Mouse (Mus musculus): ENCODE measurements around the gene Grap2. TPM values are rescaled to one million over a fixed set of nuclear protein-coding genes. Genes with fewer than 3 reads are reported as not detected.

Grap2 gene
- total RNA-seq, 2 experiments from 2014 or later = 0.64 to 1.3 TPM

DNA sequence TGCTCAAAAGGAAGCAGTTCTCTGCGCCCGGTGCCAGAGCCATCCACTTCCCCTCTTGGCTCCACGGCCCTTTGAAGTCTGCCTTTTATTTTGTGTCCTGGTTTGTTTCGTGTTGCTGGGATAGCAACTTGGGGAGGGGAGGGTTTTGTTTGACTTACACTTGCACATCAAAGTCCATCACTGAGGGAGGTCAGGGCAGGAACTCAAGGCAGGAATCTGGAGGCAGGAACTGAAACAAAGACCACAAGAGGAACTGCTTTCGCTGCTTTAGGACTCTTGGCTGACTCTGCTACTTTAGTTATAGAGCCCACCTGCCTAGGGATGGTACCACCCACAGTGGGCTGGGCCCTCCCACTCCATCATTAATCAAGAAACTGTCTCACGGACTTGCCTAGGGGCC is 54.1 kb downstream of the Grap2 start:
- intact Hi-C loops (cut with DNase I) = no loop called here
- no peak for DNase-seq (ENCODE audit: low spot score in 2 of 2)

DNA sequence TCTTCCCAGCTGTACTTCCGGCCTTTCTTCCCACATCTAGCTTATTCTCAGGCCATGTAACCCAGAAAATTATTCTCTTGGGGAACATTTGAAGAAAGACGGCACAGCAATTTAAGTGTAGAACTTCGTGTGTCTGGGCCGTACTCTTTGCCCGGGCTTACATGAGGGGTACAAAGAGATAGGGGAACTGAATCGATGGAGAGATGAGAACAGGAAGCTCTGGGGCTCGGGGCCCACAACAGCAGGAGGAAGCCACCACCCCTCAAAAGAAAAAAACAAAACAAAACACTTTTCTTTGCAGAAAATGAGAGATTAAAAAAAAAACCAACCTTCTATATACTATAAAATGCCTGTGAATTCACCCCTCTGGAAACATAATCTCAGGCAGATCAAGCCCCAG is 57.8 kb downstream of the Grap2 start:
- intact Hi-C loops (cut with DNase I) = loop anchor here (5.0 kb wide), 4 partner anchors 93 to 268 kb away; no protein-coding TSS in a partner anchor

DNA sequence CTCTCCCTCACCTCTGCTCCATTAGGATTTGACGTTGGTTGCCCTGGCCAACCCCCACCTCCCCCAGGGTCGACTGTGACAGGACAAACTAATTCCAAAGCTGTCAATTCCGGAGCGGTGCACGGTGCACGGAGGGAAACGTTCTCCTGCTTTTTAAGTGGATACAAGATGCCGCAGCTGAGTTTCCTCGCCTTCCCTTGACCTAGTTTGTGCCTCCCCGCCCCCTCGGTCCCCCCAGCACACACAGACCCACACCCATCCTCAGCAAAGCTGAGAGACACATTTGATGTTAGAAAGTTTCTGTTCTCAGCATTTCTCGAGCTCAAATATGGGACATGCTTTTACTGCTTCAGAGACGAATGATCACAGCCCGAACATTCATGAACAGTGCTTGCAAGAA is 58.3 kb downstream of the Grap2 start:
- DNase-seq (ENCODE audit: low spot score in 2 of 2) = peak in 1 of 2 experiments; percentile 38
- intact Hi-C loops (cut with DNase I) = loop anchor here (5.0 kb wide), 4 partner anchors 93 to 268 kb away; no protein-coding TSS in a partner anchor

More for the DNA sequence above, 57.8 kb downstream of the Grap2 start:
- DNase-seq (ENCODE audit: low spot score in 2 of 2) = peak in 1 of 2 experiments; percentile 46

DNA sequence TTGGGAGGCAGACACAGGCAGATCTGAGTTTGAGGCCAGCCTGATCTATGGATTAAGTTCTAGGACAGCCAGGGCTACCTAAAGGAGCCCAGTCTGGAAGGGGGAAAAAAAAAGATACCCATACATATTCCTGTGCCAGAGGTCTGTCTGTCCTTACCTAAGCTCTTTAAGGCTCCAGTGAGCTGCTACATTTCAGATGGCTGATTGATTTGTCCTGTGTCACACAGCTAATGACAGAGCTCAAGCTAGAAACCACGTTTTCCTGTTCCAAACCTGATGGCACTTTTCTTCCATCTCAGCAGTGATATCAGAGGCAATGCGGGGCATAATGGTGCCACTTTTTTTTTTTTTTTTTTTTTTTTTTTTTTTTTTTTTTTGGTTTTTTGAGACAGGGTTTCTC is 58.9 kb downstream of the Grap2 start:
- DNase-seq (ENCODE audit: low spot score in 2 of 2) = no peak
- intact Hi-C loops (cut with DNase I) = loop anchor here (5.0 kb wide), 4 partner anchors 94 to 269 kb away; no protein-coding TSS in a partner anchor

DNA sequence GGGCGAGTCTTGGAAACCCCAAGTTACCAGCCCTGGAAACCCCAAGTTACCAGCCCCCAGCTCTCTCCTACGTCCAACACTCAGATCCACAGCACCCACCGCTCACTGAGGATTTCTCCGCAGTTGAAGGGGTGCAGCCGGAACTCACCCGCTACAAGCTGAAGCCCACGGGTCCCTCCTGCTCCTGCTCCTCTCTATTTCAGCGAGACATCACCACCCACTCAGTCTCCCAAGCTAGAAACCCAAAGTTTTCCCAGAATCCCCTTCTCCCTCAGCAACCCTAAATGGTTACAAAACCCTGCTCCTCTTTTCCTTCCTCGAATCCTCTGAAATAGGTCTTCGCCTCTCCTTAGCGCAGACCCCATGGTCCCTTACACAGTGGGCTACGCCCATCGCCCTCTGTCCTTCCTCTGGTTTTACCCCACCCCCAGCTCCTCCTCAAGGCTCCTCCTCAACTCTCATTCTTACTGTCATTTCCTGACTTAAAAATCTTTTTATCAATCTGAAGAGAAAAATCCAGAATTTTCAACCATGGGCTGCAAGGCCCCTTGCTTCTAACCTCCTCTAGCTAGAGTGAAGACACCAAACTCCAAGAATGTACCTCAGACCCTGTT is 60.0 kb downstream of the Grap2 start:
- intact Hi-C loops (cut with DNase I) = loop anchor here (5.0 kb wide), 4 partner anchors 95 to 270 kb away; no protein-coding TSS in a partner anchor

DNA sequence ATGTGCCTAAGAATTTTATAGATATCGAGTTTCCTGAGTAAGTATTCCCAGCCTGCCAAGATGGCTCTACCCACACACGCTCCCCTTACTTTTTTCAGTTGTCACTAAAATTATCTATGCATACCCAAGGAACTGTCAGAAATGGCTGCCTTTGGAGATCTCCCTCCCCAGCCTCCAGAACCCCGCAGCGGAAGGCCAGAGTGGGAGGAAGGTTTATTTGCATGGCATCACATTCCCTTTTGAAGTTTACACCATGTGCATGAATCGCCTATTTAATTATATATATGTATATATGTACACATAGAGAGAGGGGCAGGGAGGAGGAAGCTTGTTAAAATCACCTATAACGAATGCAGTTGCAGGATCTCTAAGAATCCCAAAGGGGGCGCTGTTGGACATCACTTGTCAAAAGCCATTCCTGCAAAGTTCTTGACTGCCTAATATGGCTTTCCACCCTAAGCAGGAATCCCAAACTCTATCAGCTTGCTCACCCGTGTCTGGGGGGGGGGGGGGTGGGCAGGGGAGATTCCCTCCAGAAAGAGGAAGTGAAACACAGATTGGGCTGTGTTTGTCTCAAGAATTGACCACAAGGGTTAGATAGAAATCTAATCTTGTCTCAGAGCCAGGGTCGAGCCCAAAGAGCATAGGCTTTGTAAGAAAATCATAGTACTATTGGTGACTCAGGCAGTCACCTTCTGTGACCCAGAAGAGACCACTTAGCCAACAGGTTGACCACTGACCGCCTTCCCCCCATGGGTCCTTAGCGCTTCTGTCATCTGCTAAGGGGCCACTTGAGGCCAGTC is 62.2 kb downstream of the Grap2 start:
- intact Hi-C loops (cut with DNase I) = loop anchor here (1.0 to 5.0 kb wide), 8 partner anchors 20 to 356 kb away; no protein-coding TSS in a partner anchor
- DNase-seq (ENCODE audit: low spot score in 2 of 2) = peak; percentile 62 to 97

More for the DNA sequence above, 60.0 kb downstream of the Grap2 start:
- peak; percentile 58 to 94 for DNase-seq (ENCODE audit: low spot score in 2 of 2)

DNA sequence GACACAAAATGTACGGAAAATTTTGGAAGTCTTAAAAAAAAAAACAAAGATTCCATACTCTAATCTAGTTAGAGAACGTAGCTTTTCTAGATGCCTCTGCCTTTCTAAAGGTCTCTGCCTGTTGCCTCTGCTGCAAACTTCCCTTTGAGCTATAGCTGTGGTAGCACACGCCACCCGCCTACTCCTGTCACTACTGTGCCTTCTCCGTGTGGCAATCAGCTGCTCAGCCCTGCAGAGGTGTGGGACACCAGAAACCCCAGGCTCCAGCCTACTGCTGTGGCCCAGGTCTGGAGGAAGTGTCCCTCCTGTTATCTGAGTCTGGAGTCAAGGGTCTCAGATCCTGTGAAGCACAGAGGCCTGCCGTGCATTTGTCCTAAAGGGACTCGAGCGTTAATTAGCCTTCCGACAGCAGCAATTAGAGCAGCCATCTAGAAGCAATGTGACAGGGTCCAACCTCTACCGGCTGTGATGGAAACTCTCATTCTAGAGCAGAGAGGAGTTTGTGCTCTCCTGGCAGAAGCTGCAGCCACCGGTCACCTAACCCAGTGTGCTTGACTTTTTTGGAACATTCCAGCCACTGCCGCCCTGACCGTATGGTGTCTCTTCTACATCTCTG is 64.5 kb downstream of the Grap2 start:
- intact Hi-C loops (cut with DNase I) = no loop called here
- DNase-seq (ENCODE audit: low spot score in 2 of 2) = no peak

DNA sequence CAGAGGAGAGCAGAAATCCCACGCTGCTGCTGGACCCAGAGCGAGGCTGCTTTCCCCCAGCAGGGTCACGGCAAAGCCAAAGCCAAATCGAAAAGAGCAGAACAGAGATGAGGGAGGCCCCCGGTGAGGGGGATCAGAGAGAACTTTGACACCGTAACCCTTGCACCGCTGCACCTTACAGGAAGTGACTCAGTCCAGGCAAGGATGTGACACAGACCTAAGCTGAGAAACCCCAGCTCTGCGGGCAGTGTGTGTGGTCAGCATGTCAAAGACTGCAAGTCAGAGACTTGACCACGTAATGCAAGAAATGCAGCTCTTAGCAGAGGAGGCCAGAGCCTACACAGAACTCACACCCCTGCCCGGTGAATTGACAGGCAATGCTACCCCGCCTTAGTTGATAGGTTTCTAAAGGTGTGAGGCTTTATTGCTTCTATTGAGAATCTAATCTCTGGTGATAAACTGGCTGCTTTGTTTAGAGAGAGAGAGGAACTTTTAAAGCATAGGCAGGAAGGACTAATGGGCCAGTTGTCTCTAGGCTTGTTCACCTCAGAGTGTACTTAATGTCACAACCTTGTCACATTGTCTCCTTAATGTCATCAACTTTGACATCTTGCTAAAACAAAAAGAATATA is 66.8 kb downstream of the Grap2 start:
- intact Hi-C loops (cut with DNase I) = no loop called here
- DNase-seq (ENCODE audit: low spot score in 2 of 2) = no peak

DNA sequence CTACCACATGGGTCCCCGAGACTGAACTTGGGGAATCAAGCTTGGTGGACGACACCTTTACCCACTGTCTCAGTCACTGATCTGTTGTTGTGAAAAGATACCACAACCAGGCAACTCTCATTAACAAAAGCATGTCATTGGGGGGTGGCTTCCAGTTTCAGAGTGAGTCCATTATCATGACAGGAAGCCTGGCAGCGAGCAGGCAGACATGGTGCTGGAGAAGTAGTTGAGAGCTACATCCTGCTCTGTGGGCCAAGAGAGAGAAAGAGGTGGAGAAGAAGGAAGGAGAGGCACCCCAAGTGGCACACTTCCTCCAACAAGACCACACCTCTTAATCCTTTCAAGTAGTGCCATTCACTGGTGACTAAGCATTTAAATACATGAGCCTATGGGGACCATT is 67.5 kb downstream of the Grap2 start:
- intact Hi-C loops (cut with DNase I) = no loop called here
- no peak for DNase-seq (ENCODE audit: low spot score in 2 of 2)

DNA sequence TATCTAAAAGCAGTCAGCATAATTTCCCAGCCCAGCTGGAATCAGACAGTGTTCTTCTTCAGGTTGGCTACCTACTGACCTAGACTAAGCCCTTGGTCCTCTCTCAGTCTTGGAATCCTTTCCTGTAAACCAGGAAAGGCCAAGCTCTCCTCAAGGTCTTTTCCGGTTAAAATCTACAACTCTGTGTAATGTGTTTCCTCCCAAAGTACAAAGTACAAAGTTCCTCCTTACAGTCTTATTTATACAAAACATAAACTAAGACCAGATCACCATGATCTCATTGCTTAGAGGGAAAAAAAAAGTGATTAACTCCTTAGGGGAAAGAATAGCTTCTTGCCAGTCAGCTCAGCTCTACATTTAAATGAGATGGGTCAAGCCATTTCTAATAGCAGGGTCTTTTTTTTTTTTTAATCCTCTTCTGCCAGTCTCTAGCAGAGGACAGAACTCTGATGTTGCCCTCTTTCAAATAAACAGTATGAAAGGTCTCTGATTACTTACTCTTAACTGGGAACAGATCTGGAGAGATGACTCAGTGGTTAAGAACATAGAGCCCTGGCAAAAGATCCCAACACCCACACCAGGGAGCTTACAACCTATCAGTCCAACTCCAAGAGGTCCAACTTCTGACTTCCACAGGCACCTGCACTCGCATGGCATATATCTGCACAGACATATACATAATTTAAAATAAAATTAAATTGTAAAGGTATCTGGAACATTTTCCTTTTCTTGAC is 69.5 kb downstream of the Grap2 start:
- intact Hi-C loops (cut with DNase I) = no loop called here
- DNase-seq (ENCODE audit: low spot score in 2 of 2) = no peak

DNA sequence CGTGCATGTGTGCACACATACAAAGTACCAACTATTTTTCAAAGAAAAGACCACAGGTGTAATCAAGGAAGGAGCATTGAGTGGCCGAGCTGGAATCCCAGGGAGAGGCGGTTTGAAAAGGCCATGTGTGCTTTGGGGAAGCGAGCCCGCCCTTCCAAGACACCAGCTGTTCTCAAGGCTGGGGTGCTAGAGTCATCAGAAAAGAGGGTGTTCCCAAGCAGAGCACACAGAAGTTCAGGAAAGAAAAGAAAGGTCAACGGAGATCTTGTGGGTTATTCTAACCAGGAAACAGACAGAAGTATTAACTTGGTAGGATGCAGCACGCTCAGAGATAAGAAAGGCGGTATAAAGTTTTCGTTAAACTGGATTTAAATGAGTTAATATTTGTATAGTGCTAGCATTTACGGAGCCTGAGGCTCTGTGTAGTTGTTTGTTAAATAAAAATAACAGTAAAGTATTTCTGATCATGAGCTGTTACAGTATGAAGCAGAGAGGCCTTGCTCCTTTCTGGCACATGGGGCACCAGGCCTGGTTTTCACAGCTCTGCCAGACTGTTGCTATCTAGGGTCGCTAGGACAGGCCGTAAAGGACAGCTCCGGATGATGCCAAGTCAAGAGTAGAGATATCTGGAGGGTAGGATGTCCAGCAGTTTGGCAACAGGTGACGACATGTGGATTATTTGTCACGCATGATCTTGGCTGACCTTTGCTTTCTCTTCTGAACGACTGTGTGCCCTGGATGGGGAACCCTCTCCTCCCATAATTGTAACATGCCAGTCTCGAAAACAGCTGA is 72.8 kb downstream of the Grap2 start:
- intact Hi-C loops (cut with DNase I) = no loop called here
- no peak for DNase-seq (ENCODE audit: low spot score in 2 of 2)

DNA sequence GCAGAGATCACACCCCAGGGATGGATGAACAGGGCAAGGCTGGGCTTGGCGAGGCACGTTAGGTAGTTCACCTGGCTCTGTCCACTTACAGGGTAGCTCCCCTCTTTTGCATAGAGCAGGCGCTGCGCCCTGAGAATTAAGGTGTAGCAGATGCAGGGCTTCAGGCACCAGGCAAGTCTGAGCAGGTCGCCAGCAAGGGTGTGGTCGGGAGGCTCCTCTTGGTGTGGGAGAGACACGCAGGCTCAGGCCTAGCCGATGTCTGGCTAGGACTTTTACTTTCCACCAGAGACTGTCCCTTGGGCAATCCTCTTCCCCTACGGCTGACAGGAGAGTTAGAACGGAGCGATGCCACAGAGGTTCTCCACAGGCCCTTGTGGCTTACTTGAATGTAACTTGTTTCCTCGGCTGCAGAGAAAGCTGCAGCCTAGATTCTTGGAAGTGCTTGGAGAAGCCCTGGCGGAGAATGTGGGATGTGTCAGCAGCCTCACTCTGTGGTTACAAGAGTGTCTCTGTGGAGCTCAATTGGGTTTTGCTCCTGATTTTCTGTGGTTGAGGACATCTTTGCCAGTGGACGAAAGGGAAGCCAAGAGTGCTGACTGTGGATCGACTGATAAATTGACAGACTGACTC is 76.7 kb downstream of the Grap2 start:
- DNase-seq (ENCODE audit: low spot score in 2 of 2) = peak in 1 of 2 experiments; percentile 83

DNA sequence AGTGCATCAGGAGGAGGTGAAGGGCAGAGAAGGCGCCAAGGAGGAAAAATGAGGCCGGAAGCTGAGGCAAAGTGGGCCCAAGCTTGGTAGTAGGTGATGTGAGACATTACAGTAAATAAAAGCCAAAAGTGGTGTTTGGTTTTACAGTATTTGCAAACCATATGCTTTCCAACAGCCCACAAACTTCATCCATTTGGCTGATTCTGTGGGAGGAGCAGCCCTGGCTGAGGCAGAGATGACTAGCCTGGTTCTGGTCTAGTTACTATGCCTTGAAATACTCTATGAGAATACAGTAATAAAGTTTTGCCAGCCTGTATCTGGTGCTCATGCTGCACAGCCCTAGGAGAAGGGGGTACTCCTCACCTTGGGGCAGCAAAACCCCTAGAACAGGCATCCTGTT is 78.0 kb downstream of the Grap2 start:
- intact Hi-C loops (cut with DNase I) = no loop called here
- DNase-seq (ENCODE audit: low spot score in 2 of 2) = peak in 1 of 2 experiments; percentile 79

More for the DNA sequence above, 76.7 kb downstream of the Grap2 start:
- intact Hi-C loops (cut with DNase I) = no loop called here

DNA sequence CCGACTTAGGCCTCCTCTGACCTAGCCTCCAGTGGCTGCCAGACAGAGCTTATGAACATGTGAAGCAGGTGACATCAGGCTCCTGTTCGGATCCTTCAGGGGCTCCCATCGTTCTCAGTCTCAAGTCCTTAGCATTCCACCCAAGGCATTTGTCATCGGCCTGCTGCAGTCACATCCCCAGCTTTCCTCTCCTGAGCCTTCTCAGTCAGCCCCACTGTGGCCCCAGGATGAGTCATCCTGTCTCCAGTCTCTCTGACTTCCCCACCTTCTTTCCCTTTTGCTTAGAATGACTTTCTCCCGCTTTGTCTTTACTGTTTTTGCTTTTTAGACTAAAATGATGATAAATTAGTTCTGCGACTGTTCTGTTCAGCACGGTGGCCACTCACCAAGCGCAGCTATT is 81.5 kb downstream of the Grap2 start:
- intact Hi-C loops (cut with DNase I) = no loop called here
- DNase-seq (ENCODE audit: low spot score in 2 of 2) = no peak

DNA sequence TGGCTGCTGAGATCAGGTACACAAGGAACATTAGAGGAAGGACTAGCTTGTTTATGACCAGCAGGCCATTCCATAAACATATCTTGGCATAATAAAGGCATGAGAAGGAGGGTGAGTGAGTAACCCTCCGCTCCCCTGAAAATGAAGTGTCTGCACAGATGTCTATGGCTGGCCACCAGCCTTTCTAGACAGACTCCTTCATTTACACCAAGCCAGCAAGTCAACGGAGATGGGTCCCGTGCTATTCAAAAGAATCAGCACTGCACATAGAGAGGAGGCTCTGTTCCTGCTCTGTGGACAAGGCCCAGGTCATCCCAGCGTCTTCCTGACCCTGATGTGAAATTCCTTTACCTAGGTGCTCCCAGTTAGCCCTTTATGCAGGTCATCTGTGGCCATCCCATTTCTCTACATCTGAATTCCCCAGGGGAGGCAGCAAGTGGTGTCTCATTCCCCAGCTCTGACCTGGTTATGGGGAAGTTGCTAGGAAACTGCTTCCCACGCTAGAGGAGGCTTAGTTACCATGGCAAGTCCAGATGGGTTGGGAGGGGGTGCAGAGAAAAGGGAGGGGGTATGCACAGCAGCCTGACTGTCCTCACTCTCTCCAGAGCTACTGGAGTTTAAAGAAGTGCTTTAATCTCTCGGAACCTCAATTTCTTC is 86.5 kb downstream of the Grap2 start:
- DNase-seq (ENCODE audit: low spot score in 2 of 2) = peak; percentile 57 to 88
- intact Hi-C loops (cut with DNase I) = no loop called here

DNA sequence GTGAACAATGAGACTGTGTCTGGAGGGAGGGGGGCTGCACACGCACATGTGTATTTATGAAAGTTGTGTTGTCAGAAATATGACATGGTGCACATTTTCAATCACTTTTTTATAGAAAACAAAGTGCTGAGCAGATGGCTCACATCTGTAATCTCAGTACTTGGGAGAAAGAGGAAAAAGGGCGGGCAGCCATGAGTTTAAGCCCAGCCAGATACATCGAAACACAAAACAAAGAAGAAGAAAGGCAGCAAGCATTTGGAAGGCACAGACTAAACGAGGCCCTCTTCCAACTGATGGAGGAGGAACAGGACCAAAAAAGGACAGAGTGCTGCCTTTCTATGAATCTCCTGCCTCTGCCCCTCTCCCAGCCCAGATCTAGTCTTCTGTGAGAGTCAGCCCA is 88.6 kb downstream of the Grap2 start:
- intact Hi-C loops (cut with DNase I) = no loop called here
- no peak for DNase-seq (ENCODE audit: low spot score in 2 of 2)

DNA sequence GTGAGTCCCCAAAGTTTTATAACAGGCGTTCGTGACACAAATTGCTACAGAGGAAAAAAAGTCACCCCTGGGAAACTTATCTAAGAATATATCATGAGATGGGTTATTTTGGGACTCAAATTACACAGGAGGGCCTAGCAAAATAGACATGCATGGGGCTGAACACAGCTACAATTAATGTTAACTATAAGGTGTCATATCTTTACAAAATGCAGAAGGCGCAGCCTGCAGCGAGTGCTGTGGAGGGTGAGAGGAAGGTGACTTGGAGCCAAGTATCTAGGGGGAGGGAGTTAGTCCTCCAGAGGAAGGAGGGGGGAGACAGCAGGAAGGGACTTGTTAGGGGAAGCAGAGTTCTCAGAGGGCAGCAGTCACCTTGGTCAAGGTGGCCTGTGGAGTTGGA is 92.0 kb downstream of the Grap2 start:
- DNase-seq (ENCODE audit: low spot score in 2 of 2) = no peak
- intact Hi-C loops (cut with DNase I) = no loop called here

Measured in left cerebral cortex, postnatal 25 days (tissue).